Mouse (Mus musculus) monocyte, adult 5-6 weeks (primary cell): ENCODE measurements at regions not wholly inside any gene's neighbourhood (a gene's known extent, or its start where the extent isn't known, plus 50 kb on each side); places are given as distances from the start of the nearest gene placed in this dataset.

Experiments used
- ATAC-seq: fragments of 153-309, 156-312 bp; replicated peaks from 2 replicates; pipeline ENCODE4 v1.8.0; 2017; ENCODE audit warnings: mild to moderate bottlenecking; ENCODE audit not compliant: low TSS enrichment, insufficient number of reproducible peaks, severe bottlenecking, poor library complexity, low FRiP score

DNA sequence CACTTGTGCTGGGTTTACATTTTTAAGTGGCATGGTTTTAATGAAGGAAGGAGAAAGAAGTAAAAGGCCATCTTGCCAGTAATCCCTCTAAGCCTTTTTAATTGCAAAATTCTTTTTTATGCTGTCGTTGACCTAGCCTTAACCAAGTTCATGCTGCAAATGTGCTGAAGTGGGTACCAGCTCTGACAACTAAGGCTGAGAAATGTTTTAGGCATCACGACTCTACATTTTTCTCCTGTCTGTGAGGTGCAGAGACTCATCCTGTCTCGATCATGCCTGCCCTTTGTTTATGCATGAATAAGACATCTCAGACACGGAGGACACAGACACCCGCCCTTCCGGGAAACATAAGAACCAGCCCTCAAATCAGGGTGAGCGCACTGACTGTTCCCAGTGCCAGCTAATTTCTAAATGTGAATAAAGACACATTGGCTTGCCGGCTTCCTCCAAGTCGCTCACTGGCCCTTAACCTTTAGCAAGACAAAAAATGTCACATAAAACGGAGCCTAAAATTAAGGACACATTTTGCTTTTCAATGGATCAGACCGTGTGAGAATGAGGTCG, 115.5 kb upstream of the Noct start:
- no peak for ATAC-seq

DNA sequence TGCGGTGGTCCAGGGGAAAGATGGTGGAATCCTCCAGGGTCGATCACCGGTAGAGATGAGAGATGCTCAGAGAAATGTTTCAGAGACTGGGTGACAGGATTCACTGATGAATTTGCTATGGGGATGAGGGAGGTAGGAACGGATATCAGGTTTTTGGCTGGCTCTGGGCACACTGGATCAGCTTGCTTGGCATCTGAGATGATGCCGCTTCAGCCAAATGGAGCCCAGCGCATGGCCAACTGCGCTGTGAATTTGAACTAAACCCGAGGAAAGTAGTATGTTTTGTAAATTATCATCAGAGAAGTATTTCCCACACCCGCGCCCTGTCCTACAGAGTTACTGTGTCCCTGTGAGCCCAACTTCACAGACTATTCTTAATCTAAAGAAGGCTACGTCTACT, 113.0 kb upstream of the Noct start:
- ATAC-seq = no peak

GRCm38 (mm10) chr3:51112351-51112750, 111.9 kb upstream of the Noct start:
- no peak for ATAC-seq

GRCm38 (mm10) chr3:51115921-51116320, 108.3 kb upstream of the Noct start:
- no peak for ATAC-seq

- no peak for ATAC-seq
These were observed 105.5 kb upstream of the Noct start for GRCm38 (mm10) chr3:51118706-51119105.

DNA sequence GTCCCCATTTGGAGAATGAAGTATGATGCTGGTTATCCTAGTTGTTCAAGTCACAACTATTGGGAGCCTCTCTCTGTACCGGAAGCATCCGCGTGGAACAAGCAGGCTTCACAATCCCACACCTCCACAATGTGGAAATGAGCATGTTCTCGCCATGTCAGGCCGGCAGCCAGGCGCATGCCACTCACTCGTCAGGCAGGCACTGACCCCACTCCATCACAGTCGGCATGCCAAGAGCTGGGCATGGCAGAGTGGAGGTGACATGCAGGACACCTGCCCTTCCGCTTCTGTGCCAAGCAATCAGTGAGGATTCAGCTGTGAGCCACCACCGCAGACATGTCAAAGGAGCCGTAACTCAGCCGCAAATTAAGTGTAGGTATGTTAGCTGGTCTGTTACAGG, 103.7 kb upstream of the Noct start:
- ATAC-seq = no peak

DNA sequence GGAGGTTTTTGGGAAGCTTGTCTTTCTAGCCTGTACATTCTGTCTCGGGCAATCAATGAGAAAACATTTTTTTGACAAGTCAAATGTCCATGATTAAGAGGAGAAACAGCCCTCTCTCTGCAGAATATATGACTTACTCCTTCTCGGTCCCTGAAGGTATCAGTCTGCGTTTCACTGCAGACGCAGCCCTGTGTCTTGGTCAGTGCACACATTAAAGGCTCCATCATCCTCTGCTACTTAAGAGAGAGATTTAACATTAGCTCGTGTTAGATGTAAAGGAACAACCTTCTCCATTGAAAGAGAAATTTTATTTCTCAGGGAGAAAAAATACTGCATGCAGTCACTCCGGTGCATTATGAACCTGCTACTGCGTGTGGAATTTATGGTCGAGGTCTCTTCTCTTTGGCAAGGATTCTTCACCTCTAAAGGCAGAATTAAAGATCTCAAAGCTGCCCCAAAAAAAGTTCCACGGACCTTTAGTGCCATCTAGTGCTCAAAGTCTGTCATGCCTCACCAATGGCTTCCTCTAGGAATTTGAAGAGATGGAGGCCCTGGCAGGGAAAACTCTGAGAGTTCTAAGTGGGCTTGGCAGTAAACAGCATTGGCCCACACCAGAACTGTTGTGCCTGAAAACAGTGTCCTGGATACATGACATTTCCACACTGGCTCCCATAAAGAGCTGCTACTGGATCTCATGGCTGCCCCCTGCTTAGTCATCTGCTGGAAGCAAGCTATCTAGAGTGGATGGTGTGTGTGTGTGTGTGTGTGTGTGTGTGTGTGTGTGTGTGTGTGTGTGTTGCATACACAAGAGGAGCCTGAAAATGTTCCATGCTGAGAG, 102.3 kb upstream of the Noct start:
- ATAC-seq = no peak

DNA sequence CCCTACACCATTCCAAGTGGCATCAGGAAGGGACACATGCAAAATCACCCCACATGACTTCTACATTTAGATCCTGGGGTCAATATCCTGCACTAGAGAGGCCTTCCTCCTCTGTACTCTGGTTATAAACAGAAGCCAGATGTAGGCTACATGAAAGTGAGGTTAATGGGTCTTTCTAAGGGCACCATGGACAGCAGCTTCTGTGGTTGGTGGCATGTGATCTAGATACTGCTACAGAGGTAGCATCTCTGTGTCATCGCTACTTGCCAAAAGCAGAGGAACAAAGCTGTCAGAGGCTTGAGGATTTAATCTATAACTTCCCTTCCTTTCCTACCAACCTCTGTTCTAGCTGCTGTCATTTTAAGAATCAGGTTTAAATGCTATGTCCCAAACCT, 101.7 kb upstream of the Noct start:
- ATAC-seq = no peak

DNA sequence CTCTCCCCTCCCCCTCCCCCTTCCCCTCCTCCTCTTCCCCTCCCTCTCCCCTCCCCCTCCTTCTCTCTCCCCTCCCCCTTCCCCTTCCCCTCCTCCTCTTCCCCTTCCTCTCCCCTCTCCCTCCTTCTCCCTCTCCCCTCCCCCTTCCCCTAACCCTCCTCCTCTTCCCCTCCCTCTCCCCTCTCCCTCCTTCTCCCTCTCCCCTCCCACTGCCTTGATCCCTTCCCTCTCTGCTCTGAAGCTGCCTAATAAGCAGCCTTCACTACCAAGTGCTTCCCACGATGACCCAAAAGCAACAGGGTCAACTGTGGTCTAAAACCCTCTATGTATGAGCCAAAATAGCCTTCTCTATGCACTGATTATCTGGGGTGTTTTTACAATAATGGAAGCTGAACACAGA, 96.4 kb upstream of the Noct start:
- no peak for ATAC-seq

DNA sequence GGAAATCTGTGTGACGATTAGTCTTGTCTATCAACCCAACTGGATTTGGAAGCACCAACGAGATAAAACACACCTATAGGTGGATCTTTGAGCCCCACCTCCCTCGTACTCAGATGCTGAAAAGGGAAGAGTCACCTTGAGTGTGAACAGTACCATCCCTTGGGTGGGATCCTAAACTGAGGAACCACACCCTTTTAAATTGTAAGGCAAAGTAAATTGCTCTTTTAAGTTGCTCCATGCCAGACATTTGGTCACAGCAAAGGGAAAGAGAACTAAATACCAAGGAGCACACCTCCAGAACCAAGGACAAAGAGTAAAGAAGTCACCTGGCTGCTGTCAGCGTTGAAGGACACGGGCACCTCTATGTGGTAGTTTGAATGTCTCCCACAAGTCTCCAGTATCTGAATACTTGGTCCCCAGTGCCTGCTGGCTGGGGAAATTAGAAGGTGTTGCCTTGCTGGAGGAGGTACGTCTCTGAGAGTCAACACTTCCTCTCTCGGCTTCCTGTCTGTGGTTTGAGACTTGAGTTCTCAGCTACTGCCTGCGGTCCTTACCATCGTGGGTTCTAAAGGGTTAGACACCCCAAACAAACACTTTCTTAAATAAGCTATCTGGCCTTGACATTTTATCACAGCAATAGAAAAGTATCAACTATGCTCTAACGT, 95.6 kb upstream of the Noct start:
- ATAC-seq = peak; percentile 82

GRCm38 (mm10) chr3:51130709-51131108, 93.5 kb upstream of the Noct start:
- ATAC-seq = no peak

DNA sequence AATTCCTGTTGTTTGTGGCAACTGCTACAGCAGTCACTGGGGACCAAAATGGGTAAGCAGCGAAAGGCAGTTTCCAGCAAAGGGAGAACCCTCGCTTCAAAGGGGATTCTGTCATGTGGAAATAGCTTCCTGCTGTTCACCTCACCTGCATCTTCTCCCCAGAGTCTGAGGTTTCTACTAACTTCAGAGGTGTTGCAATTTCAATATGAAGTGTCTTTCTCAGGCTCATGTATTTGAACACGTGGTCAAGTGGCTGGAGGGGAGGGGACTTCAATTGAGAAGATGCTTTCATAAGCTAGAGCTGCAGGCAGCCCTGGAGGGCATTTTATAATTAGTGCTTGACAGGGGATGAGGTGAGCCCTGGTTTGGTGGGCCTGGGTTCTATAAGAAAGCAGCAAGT, 92.9 kb upstream of the Noct start:
- no peak for ATAC-seq

DNA sequence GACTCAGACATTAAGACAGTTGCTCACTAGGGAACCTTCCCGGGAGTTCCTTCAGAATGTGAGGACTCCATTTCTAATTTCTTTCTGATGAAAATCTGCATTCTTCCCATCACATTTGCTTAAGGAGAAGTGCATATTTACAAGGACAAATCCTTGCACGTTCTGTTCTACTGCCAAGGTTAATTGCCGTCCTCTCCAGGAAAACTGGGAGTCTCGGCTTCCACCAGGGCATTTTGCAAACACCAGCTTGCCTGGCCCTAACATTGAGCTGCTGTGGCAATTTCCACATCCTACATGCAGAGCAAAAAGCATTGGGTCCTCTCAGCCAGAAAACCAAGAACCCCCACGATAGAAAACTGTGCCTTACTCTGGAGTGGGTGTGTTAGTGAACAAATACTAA, 91.5 kb upstream of the Noct start:
- ATAC-seq = no peak

DNA sequence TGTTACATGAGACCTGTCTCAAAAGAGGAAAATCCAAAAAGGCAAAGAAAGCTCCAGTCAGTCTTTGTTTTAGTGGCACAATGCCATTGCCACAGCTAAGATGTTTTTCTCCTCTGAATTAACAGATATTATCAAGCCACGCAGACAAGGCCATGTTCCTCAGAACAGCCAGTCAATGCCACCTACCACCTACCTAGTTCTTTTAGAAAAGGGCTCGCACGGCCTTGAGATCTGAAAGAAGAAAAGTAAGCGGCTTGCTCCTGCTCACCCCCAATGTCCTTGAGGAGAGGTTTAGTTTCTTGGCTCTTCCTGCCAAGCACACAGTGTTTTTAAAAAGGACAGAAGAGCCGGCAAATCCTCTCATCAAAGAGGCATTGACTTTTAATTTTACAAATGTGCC, 88.7 kb upstream of the Noct start:
- ATAC-seq = no peak

DNA sequence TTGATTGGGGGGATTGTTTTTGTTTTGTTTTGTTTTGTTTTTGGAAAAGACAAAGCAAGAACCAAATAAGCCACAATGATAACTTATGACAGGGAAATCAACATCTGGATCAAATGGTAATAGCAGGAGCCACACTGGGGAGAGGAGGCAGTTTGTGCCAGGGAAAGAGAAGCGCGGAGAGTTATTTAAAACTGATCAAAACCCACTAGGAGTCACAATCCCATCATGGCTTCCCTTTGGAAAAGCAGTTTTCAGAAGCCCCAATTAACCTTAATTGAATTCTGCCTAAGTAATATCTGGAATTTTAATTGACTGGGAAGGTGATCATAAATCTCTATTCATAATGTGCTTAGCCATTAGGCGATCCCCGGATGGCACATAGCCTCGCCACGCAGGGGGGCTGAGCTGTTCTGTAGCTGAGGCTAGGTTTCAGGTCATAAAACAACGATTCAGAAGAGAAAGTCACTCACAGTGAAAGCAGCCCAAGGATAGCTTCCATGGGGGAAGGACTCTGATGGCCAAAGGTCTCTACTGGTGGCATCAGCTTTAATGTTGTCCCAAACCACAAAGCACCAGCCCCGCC, 86.4 kb upstream of the Noct start:
- ATAC-seq = no peak

DNA sequence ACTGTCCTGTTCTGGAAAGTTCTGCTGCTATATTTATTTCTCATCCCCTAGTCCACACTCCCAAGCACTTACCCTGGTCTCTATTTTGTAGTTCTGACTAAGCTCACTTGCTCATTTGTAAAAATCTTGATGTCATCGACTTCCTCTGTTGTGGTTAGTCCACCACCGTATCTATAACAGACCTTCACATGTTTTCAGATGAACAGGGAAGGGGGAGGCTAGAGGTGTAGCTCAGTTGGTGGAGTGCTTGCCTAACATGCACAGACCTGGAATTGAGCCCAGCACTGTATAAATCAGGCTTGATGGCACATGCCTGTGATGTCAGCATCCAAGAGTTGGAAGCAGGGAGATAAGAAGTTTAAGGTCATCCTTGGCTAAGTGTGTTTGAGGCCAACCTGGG, 78.3 kb upstream of the Noct start:
- ATAC-seq = 0 out of 2 replicates have a peak, but pooled peaks have one; percentile 13

- no peak for ATAC-seq
These were observed 74.2 kb upstream of the Noct start for GRCm38 (mm10) chr3:51150012-51150411.

DNA sequence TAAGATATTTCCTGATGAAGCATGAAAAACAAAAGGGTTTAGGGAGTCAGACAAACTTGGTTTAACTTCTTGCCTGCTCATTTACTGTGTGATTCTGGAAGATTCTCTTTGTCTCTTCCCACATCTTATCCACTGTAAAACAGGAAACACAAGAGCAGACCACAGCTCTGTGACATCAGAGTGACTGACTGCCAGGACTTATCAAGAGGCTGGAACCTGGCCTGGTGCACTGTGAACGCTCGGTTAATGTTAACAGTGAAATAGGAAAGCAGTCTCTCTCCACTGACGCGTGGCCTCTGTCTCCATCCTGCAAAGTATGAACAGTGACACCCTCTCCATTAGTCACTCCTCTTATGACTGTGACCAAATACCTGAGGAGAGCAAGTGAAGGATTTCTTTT, 73.1 kb upstream of the Noct start:
- no peak for ATAC-seq

- ATAC-seq = no peak
These were observed 68.6 kb upstream of the Noct start for GRCm38 (mm10) chr3:51155621-51156020.
